Mouse (Mus musculus): ENCODE measurements around the gene Cacna1c. TPM values are rescaled to one million over a fixed set of nuclear protein-coding genes. Genes with fewer than 3 reads are reported as not detected.

Gene Cacna1c
- polyA plus RNA-seq, 1 experiment from 2014 or later, result 44.0 TPM

- WGBS (ENCODE audit: insufficient replicate concordance), result 27% methylated on average over 11 of the region's 11 CpGs
- Histone ChIP-seq H3K4me3 (ENCODE audit: low read depth, low read length) (no peak overlapping the region), H3K9me3 (replicated peaks; ENCODE audit: control insufficient read depth, low read length) (no peaks in the 10 kb centered on the region), H3K4me1 (ENCODE audit: control insufficient read depth, insufficient read depth, low read length) (peaks cover 33% of the 10 kb centered on the region), H3K4me2 (peak overlapping the region; percentile 98), H3K27ac (ENCODE audit: low read depth, low read length) (no peak overlapping the region), H3K36me3 (ENCODE audit: control insufficient read depth, insufficient read depth, low read length) (no peaks in the 10 kb centered on the region), H3K27me3 (ENCODE audit: control insufficient read depth, insufficient read depth, low read length) (peaks cover 17% of the 10 kb centered on the region; the same call in 1 of the 2 replicates), H3K9ac (ENCODE audit: low read depth, low read length) (no peak overlapping the region)
- no peak for ATAC-seq (replicated peaks; ENCODE audit: insufficient number of reproducible peaks, low FRiP score, low TSS enrichment)
Observed at GRCm38 (mm10) chr6:119105651-119106595, 90.3 kb downstream of the Cacna1c start.

- no peak for ATAC-seq (replicated peaks; ENCODE audit: insufficient number of reproducible peaks, low FRiP score, low TSS enrichment)
- no peak overlapping the region for H3K9ac ChIP-seq (ENCODE audit: low read depth, low read length)
- WGBS (ENCODE audit: insufficient replicate concordance), result 41% methylated on average over 8 of the region's 8 CpGs
- no peaks in the 10 kb centered on the region for H3K36me3 ChIP-seq (ENCODE audit: control insufficient read depth, insufficient read depth, low read length)
- H3K27me3 ChIP-seq (ENCODE audit: control insufficient read depth, insufficient read depth, low read length), result peaks cover 17% of the 10 kb centered on the region; the same call in 1 of the 2 replicates
- no peaks in the 10 kb centered on the region for H3K9me3 ChIP-seq (replicated peaks; ENCODE audit: control insufficient read depth, low read length)
- no peak overlapping the region for H3K4me2 ChIP-seq
- H3K4me3 ChIP-seq (ENCODE audit: low read depth, low read length), result no peak overlapping the region
- no peak overlapping the region for H3K27ac ChIP-seq (ENCODE audit: low read depth, low read length)
- H3K4me1 ChIP-seq (ENCODE audit: control insufficient read depth, insufficient read depth, low read length), result peaks cover 42% of the 10 kb centered on the region
Observed at GRCm38 (mm10) chr6:119104246-119104645, 92.0 kb downstream of the Cacna1c start.

- no peaks in the 10 kb centered on the region for H3K9me3 ChIP-seq (replicated peaks; ENCODE audit: control insufficient read depth, low read length)
- H3K27me3 ChIP-seq (ENCODE audit: control insufficient read depth, insufficient read depth, low read length), result peaks cover 17% of the 10 kb centered on the region; the same call in 1 of the 2 replicates
- H3K9ac ChIP-seq (ENCODE audit: low read depth, low read length), result no peak overlapping the region
- H3K4me3 ChIP-seq (ENCODE audit: low read depth, low read length), result no peak overlapping the region
- peaks cover 45% of the 10 kb centered on the region for H3K4me1 ChIP-seq (ENCODE audit: control insufficient read depth, insufficient read depth, low read length)
- no peak overlapping the region for H3K4me2 ChIP-seq
- ATAC-seq (replicated peaks; ENCODE audit: insufficient number of reproducible peaks, low FRiP score, low TSS enrichment), result no peak
- no peak overlapping the region for H3K27ac ChIP-seq (ENCODE audit: low read depth, low read length)
- H3K36me3 ChIP-seq (ENCODE audit: control insufficient read depth, insufficient read depth, low read length), result no peaks in the 10 kb centered on the region
- WGBS (ENCODE audit: insufficient replicate concordance), result 67% methylated on average over 9 of the region's 9 CpGs
Observed at GRCm38 (mm10) chr6:119102936-119103335, 93.3 kb downstream of the Cacna1c start.

GRCm38 (mm10) chr6:119099333-119099732, 96.9 kb downstream of the Cacna1c start:
- 57% methylated on average over 2 of the region's 2 CpGs for WGBS (ENCODE audit: insufficient replicate concordance)
- H3K36me3 ChIP-seq (ENCODE audit: control insufficient read depth, insufficient read depth, low read length), result no peaks in the 10 kb centered on the region
- no peak overlapping the region for H3K9ac ChIP-seq (ENCODE audit: low read depth, low read length)
- H3K27me3 ChIP-seq (ENCODE audit: control insufficient read depth, insufficient read depth, low read length), result no peaks in the 10 kb centered on the region
- ATAC-seq (replicated peaks; ENCODE audit: insufficient number of reproducible peaks, low FRiP score, low TSS enrichment), result no peak
- no peak overlapping the region for H3K27ac ChIP-seq (ENCODE audit: low read depth, low read length)
- H3K9me3 ChIP-seq (replicated peaks; ENCODE audit: control insufficient read depth, low read length), result no peaks in the 10 kb centered on the region
- no peak overlapping the region for H3K4me3 ChIP-seq (ENCODE audit: low read depth, low read length)
- no peak overlapping the region for H3K4me2 ChIP-seq
- peaks cover 57% of the 10 kb centered on the region for H3K4me1 ChIP-seq (ENCODE audit: control insufficient read depth, insufficient read depth, low read length)

GRCm38 (mm10) chr6:119096481-119096880, 99.7 kb downstream of the Cacna1c start:
- no peaks in the 10 kb centered on the region for H3K9me3 ChIP-seq (replicated peaks; ENCODE audit: control insufficient read depth, low read length)
- H3K27ac ChIP-seq (ENCODE audit: low read depth, low read length), result no peak overlapping the region
- H3K4me2 ChIP-seq, result no peak overlapping the region
- H3K4me1 ChIP-seq (ENCODE audit: control insufficient read depth, insufficient read depth, low read length), result peaks cover 42% of the 10 kb centered on the region
- no peak overlapping the region for H3K9ac ChIP-seq (ENCODE audit: low read depth, low read length)
- WGBS (ENCODE audit: insufficient replicate concordance), result 63% methylated on average over 7 of the region's 7 CpGs
- H3K36me3 ChIP-seq (ENCODE audit: control insufficient read depth, insufficient read depth, low read length), result no peaks in the 10 kb centered on the region
- no peak overlapping the region for H3K4me3 ChIP-seq (ENCODE audit: low read depth, low read length)
- no peak for ATAC-seq (replicated peaks; ENCODE audit: insufficient number of reproducible peaks, low FRiP score, low TSS enrichment)
- H3K27me3 ChIP-seq (ENCODE audit: control insufficient read depth, insufficient read depth, low read length), result no peaks in the 10 kb centered on the region

GRCm38 (mm10) chr6:119095081-119095480, 101.1 kb downstream of the Cacna1c start:
- Histone ChIP-seq H3K4me3 (ENCODE audit: low read depth, low read length) (no peak overlapping the region), H3K27ac (ENCODE audit: low read depth, low read length) (no peak overlapping the region), H3K4me1 (ENCODE audit: control insufficient read depth, insufficient read depth, low read length) (peaks cover 41% of the 10 kb centered on the region), H3K27me3 (ENCODE audit: control insufficient read depth, insufficient read depth, low read length) (no peaks in the 10 kb centered on the region), H3K9ac (ENCODE audit: low read depth, low read length) (no peak overlapping the region), H3K4me2 (no peak overlapping the region), H3K36me3 (ENCODE audit: control insufficient read depth, insufficient read depth, low read length) (no peaks in the 10 kb centered on the region), H3K9me3 (replicated peaks; ENCODE audit: control insufficient read depth, low read length) (no peaks in the 10 kb centered on the region)
- no peak for ATAC-seq (replicated peaks; ENCODE audit: insufficient number of reproducible peaks, low FRiP score, low TSS enrichment)
- 64% methylated on average over 6 of the region's 6 CpGs for WGBS (ENCODE audit: insufficient replicate concordance)

- H3K4me2 ChIP-seq, result no peak overlapping the region; the same call in 1 of the 2 replicates
Observed at GRCm38 (mm10) chr6:119089173-119089572, 107.0 kb downstream of the Cacna1c start.

GRCm38 (mm10) chr6:119088381-119088780, 107.8 kb downstream of the Cacna1c start:
- Histone ChIP-seq H3K4me1 (ENCODE audit: control insufficient read depth, insufficient read depth, low read length) (peaks cover 52% of the 10 kb centered on the region), H3K27ac (ENCODE audit: low read depth, low read length) (peak overlapping the region; percentile 24), H3K4me2 (no peak overlapping the region), H3K4me3 (ENCODE audit: low read depth, low read length) (no peak overlapping the region), H3K27me3 (ENCODE audit: control insufficient read depth, insufficient read depth, low read length) (no peaks in the 10 kb centered on the region), H3K36me3 (ENCODE audit: control insufficient read depth, insufficient read depth, low read length) (no peaks in the 10 kb centered on the region), H3K9ac (ENCODE audit: low read depth, low read length) (no peak overlapping the region), H3K9me3 (replicated peaks; ENCODE audit: control insufficient read depth, low read length) (no peaks in the 10 kb centered on the region)
- WGBS (ENCODE audit: insufficient replicate concordance), result 50% methylated on average over 8 of the region's 8 CpGs
- no peak for ATAC-seq (replicated peaks; ENCODE audit: insufficient number of reproducible peaks, low FRiP score, low TSS enrichment)

More at GRCm38 (mm10) chr6:119089173-119089572, 107.0 kb downstream of the Cacna1c start:
- Histone ChIP-seq H3K27me3 (ENCODE audit: control insufficient read depth, insufficient read depth, low read length) (no peaks in the 10 kb centered on the region), H3K4me1 (ENCODE audit: control insufficient read depth, insufficient read depth, low read length) (peaks cover 44% of the 10 kb centered on the region), H3K9me3 (replicated peaks; ENCODE audit: control insufficient read depth, low read length) (no peaks in the 10 kb centered on the region), H3K4me3 (ENCODE audit: low read depth, low read length) (no peak overlapping the region), H3K36me3 (ENCODE audit: control insufficient read depth, insufficient read depth, low read length) (no peaks in the 10 kb centered on the region), H3K9ac (ENCODE audit: low read depth, low read length) (no peak overlapping the region), H3K27ac (ENCODE audit: low read depth, low read length) (peak overlapping the region; percentile 6)
- 60% methylated on average over 8 of the region's 8 CpGs for WGBS (ENCODE audit: insufficient replicate concordance)
- no peak for ATAC-seq (replicated peaks; ENCODE audit: insufficient number of reproducible peaks, low FRiP score, low TSS enrichment)

Data from heart, embryonic 11.5 days (tissue).